Mouse (Mus musculus) CH12.LX (cell line): Measurements from ENCODE around the gene Hsd11b2.

Source experiments
- CHD2 ChIP-seq: IDR thresholded peaks from 2 replicates; pipeline ENCODE4 v1.6.1; 2011; ENCODE audit warnings: low read length, improper control_type of control experiment
- CTCF ChIP-seq, 2 experiments: IDR thresholded peaks in 1 of 2; conservative IDR thresholded peaks in 1 of 2; 2 replicates each; pipeline ENCODE4 v1.5.1; 2011 to 2012; ENCODE audit warnings: low read depth in 2 of 2, low read length in 2 of 2, improper control_type of control experiment in 1 of 2, inconsistent platforms in 1 of 2, mild to moderate bottlenecking in 1 of 2, moderate library complexity in 1 of 2
- EP300 ChIP-seq: IDR thresholded peaks from 2 replicates; pipeline ENCODE4 v1.6.1; 2011; ENCODE audit warnings: low read length, improper control_type of control experiment
- IRF4 ChIP-seq: IDR thresholded peaks from 2 replicates; pipeline ENCODE4 v1.6.1; 2014; ENCODE audit warnings: low read depth, mild to moderate bottlenecking, inconsistent platforms, low read length, improper control_type of control experiment
- POLR2A ChIP-seq: IDR thresholded peaks from 2 replicates; pipeline ENCODE4 v1.6.1; 2011; ENCODE audit warnings: low read depth, mild to moderate bottlenecking, improper control_type of control experiment, low read length
- TCF12 ChIP-seq: IDR thresholded peaks from 2 replicates; pipeline ENCODE4 v1.6.1; 2014; ENCODE audit warnings: low read depth, mild to moderate bottlenecking, inconsistent platforms, low read length, improper control_type of control experiment
- ZNF384 ChIP-seq: IDR thresholded peaks from 2 replicates; pipeline ENCODE4 v1.6.1; 2012; ENCODE audit warnings: low read depth, low read length, improper control_type of control experiment, inconsistent platforms

- TF ChIP-seq POLR2A (no peak), CTCF (conservative IDR thresholded peaks at IDR 0.05 in 1 of 2, IDR thresholded peaks at IDR 0.05 in 1 of 2; ENCODE audit: low read depth in 2 of 2, low read length in 2 of 2) (peak; percentile 81 to 89), ZNF384 (no peak), TCF12 (no peak), IRF4 (no peak), CHD2 (no peak), EP300 (no peak)
These were observed 2.4 kb upstream of the Hsd11b2 start for GRCm38 (mm10) chr8:105516018-105516645.
